Mouse (Mus musculus): ENCODE results near the gene Cphx3. TPM values are rescaled to one million over a fixed set of nuclear protein-coding genes. Genes with fewer than 3 reads are reported as not detected.
"Not testable (repeated sequence)": the region's sequence is repeated elsewhere in the genome, so short reads cannot be mapped to it uniquely, and the experiment has no call there.

The Cphx3 gene
- total and polyA plus RNA-seq, 2 experiments from 2014 or later = not detected

DNA sequence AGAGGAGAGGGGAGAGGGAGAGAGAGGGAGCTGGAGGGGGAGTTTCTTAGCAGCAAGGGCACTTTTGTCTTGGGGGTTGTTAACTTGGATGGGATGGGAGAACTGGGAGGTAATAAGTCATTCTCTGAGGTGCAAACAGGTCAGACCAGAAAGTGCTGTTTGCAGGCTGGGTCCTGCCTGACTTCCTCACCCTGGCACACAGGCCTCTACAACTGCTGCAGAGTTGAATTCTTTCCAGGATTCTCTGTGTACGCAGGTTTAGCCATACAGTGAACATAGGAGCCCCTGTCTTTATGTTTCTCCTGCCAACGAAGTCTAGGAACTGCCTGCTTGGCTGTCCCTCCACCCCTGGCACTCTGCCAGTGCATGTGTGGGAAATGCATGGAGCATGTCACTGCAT lies 65.0 kb downstream of the Cphx3 start:
- not testable (repeated sequence) for DNase-seq (ENCODE audit: low spot score); H3K9ac ChIP-seq (replicated peaks; ENCODE audit: low read depth, low read length); H3K4me2 ChIP-seq (ENCODE audit: low read depth, low read length); ATAC-seq (ENCODE audit: insufficient read depth, low read depth); H3K4me1 ChIP-seq (ENCODE audit: control insufficient read depth, insufficient read depth); H3K27me3 ChIP-seq (ENCODE audit: control insufficient read depth, insufficient read depth, low read length); H3K27ac ChIP-seq (ENCODE audit: low read depth); H3K4me3 ChIP-seq (ENCODE audit: low read depth, low read length); H3K9me3 ChIP-seq (replicated peaks; ENCODE audit: control insufficient read depth, low read length); H3K36me3 ChIP-seq (replicated peaks; ENCODE audit: control insufficient read depth, insufficient read depth, low read length)
- no CpG with 5 or more reads among the region's 2 CpGs for WGBS

- H3K4me3 ChIP-seq (ENCODE audit: low read depth, low read length); H3K27me3 ChIP-seq (ENCODE audit: control insufficient read depth, insufficient read depth, low read length); ATAC-seq (ENCODE audit: insufficient read depth, low read depth); H3K4me2 ChIP-seq (ENCODE audit: low read depth, low read length); H3K9me3 ChIP-seq (replicated peaks; ENCODE audit: control insufficient read depth, low read length); DNase-seq (ENCODE audit: low spot score); H3K9ac ChIP-seq (replicated peaks; ENCODE audit: low read depth, low read length); H3K4me1 ChIP-seq (ENCODE audit: control insufficient read depth, insufficient read depth); H3K27ac ChIP-seq (ENCODE audit: low read depth); H3K36me3 ChIP-seq (replicated peaks; ENCODE audit: control insufficient read depth, insufficient read depth, low read length): not testable (repeated sequence)
- no CpG with 5 or more reads among the region's 7 CpGs for WGBS
These were observed 73.9 kb downstream of the Cphx3 start for GRCm38 (mm10) chr14:26156032-26156431.

DNA sequence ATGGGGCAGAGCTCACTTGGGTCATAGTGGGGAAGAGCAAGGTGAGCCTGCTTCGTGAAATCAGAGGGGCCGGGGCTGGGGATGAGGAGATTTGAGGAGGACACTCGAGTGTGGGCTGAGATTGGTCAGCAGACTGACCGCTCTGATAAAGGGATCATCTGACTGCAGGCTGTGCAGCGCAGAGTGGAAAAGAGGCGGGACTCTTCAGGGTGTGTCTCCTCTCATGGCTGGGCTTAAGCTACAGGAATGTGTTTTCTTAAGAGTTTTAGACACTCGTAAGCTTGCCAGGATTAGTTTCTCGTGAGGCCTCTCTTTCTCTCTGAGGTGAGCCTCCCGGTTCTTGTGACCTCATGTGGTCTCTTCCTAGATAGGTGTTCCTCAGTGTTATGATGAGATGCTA lies 79.1 kb downstream of the Cphx3 start:
- H3K4me1 ChIP-seq (ENCODE audit: control insufficient read depth, insufficient read depth); H3K27ac ChIP-seq (ENCODE audit: low read depth); H3K4me2 ChIP-seq (ENCODE audit: low read depth, low read length); H3K4me3 ChIP-seq (ENCODE audit: low read depth, low read length); H3K36me3 ChIP-seq (replicated peaks; ENCODE audit: control insufficient read depth, insufficient read depth, low read length); H3K9ac ChIP-seq (replicated peaks; ENCODE audit: low read depth, low read length); DNase-seq (ENCODE audit: low spot score); H3K27me3 ChIP-seq (ENCODE audit: control insufficient read depth, insufficient read depth, low read length); ATAC-seq (ENCODE audit: insufficient read depth, low read depth); H3K9me3 ChIP-seq (replicated peaks; ENCODE audit: control insufficient read depth, low read length): not testable (repeated sequence)
- no CpG with 5 or more reads among the region's 9 CpGs for WGBS

DNA sequence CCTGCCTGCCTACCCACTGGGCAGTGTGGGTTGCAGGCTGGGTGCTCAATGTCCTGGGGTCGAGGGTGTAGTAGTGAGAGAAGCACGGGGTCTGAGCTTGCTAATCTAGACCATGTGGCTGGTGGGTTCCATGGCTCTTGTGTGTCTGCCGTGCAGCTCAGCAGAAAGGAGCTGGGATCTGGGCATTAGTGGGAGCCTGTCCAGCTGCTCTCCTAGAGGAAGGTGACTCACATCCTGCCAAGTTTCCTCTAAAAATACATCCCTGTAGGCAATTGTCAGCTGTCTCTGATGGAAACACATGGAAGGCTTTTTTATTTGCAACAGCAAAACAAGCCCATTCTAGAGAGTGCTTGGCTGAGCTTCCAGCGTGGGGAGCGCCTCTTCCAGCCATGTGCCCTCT lies 80.3 kb downstream of the Cphx3 start:
- not testable (repeated sequence) for H3K36me3 ChIP-seq (replicated peaks; ENCODE audit: control insufficient read depth, insufficient read depth, low read length); H3K27ac ChIP-seq (ENCODE audit: low read depth); DNase-seq (ENCODE audit: low spot score); H3K27me3 ChIP-seq (ENCODE audit: control insufficient read depth, insufficient read depth, low read length); H3K4me1 ChIP-seq (ENCODE audit: control insufficient read depth, insufficient read depth); ATAC-seq (ENCODE audit: insufficient read depth, low read depth); H3K4me2 ChIP-seq (ENCODE audit: low read depth, low read length); H3K9ac ChIP-seq (replicated peaks; ENCODE audit: low read depth, low read length); H3K4me3 ChIP-seq (ENCODE audit: low read depth, low read length); H3K9me3 ChIP-seq (replicated peaks; ENCODE audit: control insufficient read depth, low read length)
- WGBS = no CpG with 5 or more reads among the region's 5 CpGs

DNA sequence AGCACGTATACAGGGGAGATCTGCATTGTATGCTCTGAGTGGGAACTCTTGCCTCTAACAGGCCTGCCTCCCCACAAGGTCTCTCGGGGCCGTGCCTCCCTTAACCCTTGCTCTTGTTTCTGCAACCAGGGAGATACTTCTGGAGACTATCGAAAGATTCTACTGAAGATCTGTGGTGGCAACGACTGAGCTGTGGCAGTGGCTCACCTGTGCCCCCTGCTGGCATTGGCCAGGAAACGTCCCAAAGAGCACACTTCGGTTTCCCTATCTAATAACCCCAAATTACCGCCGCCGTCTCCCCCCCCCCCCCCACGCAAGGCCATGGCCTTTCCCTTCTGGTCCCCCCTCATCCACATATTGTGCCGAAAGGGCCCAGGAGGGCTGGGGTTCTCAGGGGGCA lies 83.2 kb downstream of the Cphx3 start:
- H3K9me3 ChIP-seq (replicated peaks; ENCODE audit: control insufficient read depth, low read length); ATAC-seq (ENCODE audit: insufficient read depth, low read depth): not testable (repeated sequence)

DNA sequence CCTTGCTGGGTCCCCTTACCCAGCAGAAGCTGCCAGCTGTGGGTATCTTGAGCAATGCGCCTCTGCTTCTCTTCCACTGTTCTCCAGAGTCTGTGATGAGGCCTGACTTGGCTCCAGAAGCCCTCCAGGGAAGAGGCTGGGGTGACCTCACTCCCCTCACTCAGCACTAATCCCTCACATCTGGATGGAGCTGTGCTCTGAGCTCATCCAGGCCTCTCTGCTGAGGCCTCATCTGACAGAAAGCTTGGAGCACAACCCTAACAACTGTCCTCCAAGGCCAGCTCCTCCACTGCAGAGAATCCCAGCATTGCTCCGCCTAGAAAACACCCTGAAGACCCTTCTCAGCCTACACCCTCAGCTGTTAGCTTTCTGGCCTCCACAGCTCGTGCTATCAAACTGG lies 91.9 kb downstream of the Cphx3 start:
- DNase-seq (ENCODE audit: low spot score); H3K4me3 ChIP-seq (ENCODE audit: low read depth, low read length); H3K9me3 ChIP-seq (replicated peaks; ENCODE audit: control insufficient read depth, low read length); H3K27me3 ChIP-seq (ENCODE audit: control insufficient read depth, insufficient read depth, low read length); ATAC-seq (ENCODE audit: insufficient read depth, low read depth); H3K4me1 ChIP-seq (ENCODE audit: control insufficient read depth, insufficient read depth); H3K27ac ChIP-seq (ENCODE audit: low read depth); H3K36me3 ChIP-seq (replicated peaks; ENCODE audit: control insufficient read depth, insufficient read depth, low read length); H3K4me2 ChIP-seq (ENCODE audit: low read depth, low read length); H3K9ac ChIP-seq (replicated peaks; ENCODE audit: low read depth, low read length): not testable (repeated sequence)
- WGBS = no CpG with 5 or more reads among the region's 3 CpGs

More for the DNA sequence above, 83.2 kb downstream of the Cphx3 start:
- not testable (repeated sequence) for H3K9ac ChIP-seq (replicated peaks; ENCODE audit: low read depth, low read length); H3K4me2 ChIP-seq (ENCODE audit: low read depth, low read length); H3K4me1 ChIP-seq (ENCODE audit: control insufficient read depth, insufficient read depth); H3K4me3 ChIP-seq (ENCODE audit: low read depth, low read length); H3K36me3 ChIP-seq (replicated peaks; ENCODE audit: control insufficient read depth, insufficient read depth, low read length); H3K27ac ChIP-seq (ENCODE audit: low read depth); H3K27me3 ChIP-seq (ENCODE audit: control insufficient read depth, insufficient read depth, low read length); DNase-seq (ENCODE audit: low spot score)
- WGBS = no CpG with 5 or more reads among the region's 12 CpGs

GRCm38 (mm10) chr14:26175028-26175427 lies 92.9 kb downstream of the Cphx3 start:
- H3K4me1 ChIP-seq (ENCODE audit: control insufficient read depth, insufficient read depth); H3K36me3 ChIP-seq (replicated peaks; ENCODE audit: control insufficient read depth, insufficient read depth, low read length); H3K4me2 ChIP-seq (ENCODE audit: low read depth, low read length); DNase-seq (ENCODE audit: low spot score); H3K27ac ChIP-seq (ENCODE audit: low read depth); H3K27me3 ChIP-seq (ENCODE audit: control insufficient read depth, insufficient read depth, low read length); H3K4me3 ChIP-seq (ENCODE audit: low read depth, low read length); H3K9ac ChIP-seq (replicated peaks; ENCODE audit: low read depth, low read length); ATAC-seq (ENCODE audit: insufficient read depth, low read depth); H3K9me3 ChIP-seq (replicated peaks; ENCODE audit: control insufficient read depth, low read length): not testable (repeated sequence)
- no CpG with 5 or more reads among the region's 6 CpGs for WGBS

- not testable (repeated sequence) for H3K36me3 ChIP-seq (replicated peaks; ENCODE audit: control insufficient read depth, insufficient read depth, low read length); H3K27ac ChIP-seq (ENCODE audit: low read depth); DNase-seq (ENCODE audit: low spot score); H3K4me1 ChIP-seq (ENCODE audit: control insufficient read depth, insufficient read depth); H3K9me3 ChIP-seq (replicated peaks; ENCODE audit: control insufficient read depth, low read length); H3K4me3 ChIP-seq (ENCODE audit: low read depth, low read length); H3K4me2 ChIP-seq (ENCODE audit: low read depth, low read length); ATAC-seq (ENCODE audit: insufficient read depth, low read depth); H3K27me3 ChIP-seq (ENCODE audit: control insufficient read depth, insufficient read depth, low read length); H3K9ac ChIP-seq (replicated peaks; ENCODE audit: low read depth, low read length)
- WGBS = no CpG with 5 or more reads among the region's 10 CpGs
These were observed 99.6 kb downstream of the Cphx3 start for GRCm38 (mm10) chr14:26181660-26182059.

DNA sequence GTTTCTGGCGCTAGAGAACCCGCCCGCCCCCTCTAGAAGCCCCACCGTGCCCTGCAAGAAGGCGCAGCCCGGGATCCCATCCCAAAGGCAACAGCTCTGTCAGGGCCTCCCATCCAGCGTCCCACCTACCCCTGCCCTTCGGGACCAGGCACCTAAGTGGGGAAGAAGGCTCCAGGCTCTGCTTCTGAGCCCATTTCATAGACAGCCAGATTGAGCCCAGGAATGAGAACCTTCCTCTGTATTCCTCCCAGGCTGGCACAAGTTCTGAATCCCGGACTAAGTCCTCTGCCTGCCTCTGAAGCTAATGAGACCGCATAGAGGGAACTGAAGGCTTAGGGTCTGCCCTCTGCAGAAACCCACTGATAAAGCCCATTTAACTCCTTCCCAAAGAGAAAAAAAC lies 100.3 kb downstream of the Cphx3 start, which contains the start of gene Plac9b:
Gene Plac9b, minus strand, starts transcription at position 101 of the 400 bp plus-strand sequence.
- H3K4me2 ChIP-seq (ENCODE audit: low read depth, low read length); H3K9ac ChIP-seq (replicated peaks; ENCODE audit: low read depth, low read length); H3K4me3 ChIP-seq (ENCODE audit: low read depth, low read length); H3K36me3 ChIP-seq (replicated peaks; ENCODE audit: control insufficient read depth, insufficient read depth, low read length); ATAC-seq (ENCODE audit: insufficient read depth, low read depth); H3K9me3 ChIP-seq (replicated peaks; ENCODE audit: control insufficient read depth, low read length); H3K4me1 ChIP-seq (ENCODE audit: control insufficient read depth, insufficient read depth); DNase-seq (ENCODE audit: low spot score); H3K27me3 ChIP-seq (ENCODE audit: control insufficient read depth, insufficient read depth, low read length); H3K27ac ChIP-seq (ENCODE audit: low read depth): not testable (repeated sequence)
- WGBS = no CpG with 5 or more reads among the region's 10 CpGs

Data from heart, postnatal 0 days (tissue).